Mouse (Mus musculus) olfactory bulb, adult 2 months (tissue): ENCODE results near the gene Aatf.
"Not testable (repeated sequence)": the region's sequence is repeated elsewhere in the genome, so short reads cannot be mapped to it uniquely, and the experiment has no call there.

Experiments
- CTCF ChIP-seq: fragments of 200-500 bp; IDR thresholded peaks from 2 replicates; pipeline ENCODE4 v1.5.1; 2012; ENCODE audit warnings: low read depth, mild to moderate bottlenecking, low read length, moderate library complexity; ENCODE audit not compliant: insufficient read depth
- POLR2A ChIP-seq: fragments of 200-500 bp; IDR thresholded peaks from 2 replicates; pipeline ENCODE4 v1.6.1; 2012; ENCODE audit warnings: mild to moderate bottlenecking, low read depth, low read length, moderate library complexity; ENCODE audit not compliant: insufficient read depth

GRCm38 (mm10) chr11:84392066-84392465 lies 121.3 kb downstream of the Aatf start:
- not testable (repeated sequence) for TF ChIP-seq CTCF, POLR2A
